ENCODE assay signal across 18 mouse cellular contexts in genomic region chr4:124818832-124819231, GRCm38 (mm10). TPM values are rescaled to one million over a fixed set of nuclear protein-coding genes. Genes with fewer than 3 reads are reported as not detected.
"Had no signal": no experiment of that assay in that cellular context is flagged by ENCODE, and none has a peak within 500 bp of the region (broad histone marks: within the 10 kb centered on the region; RNA-seq: fewer than 3 reads in every experiment).

No protein-coding gene starts in this region.

- H3K9ac ChIP-seq: lung, embryonic 14.5 days; midbrain, embryonic 12.5 days; neural tube, embryonic 13.5 days; neural tube, embryonic 15.5 days had no signal

- H3K4me3 ChIP-seq: midbrain, embryonic 10.5 days; midbrain, embryonic 12.5 days; myocyte; neural tube, embryonic 13.5 days; neural tube, embryonic 15.5 days had no signal

- H3K4me2 ChIP-seq: lung, embryonic 14.5 days; midbrain, embryonic 12.5 days; neural tube, embryonic 13.5 days; neural tube, embryonic 15.5 days had no signal

- H3K27ac ChIP-seq: midbrain, embryonic 10.5 days; midbrain, embryonic 12.5 days; neural tube, embryonic 13.5 days; neural tube, embryonic 15.5 days had no signal

- H3K9me3 ChIP-seq: midbrain, embryonic 10.5 days; midbrain, embryonic 12.5 days; neural tube, embryonic 13.5 days; neural tube, embryonic 15.5 days had no signal

- DNase-seq: lung, adult 18-20 months; lung, embryonic 14.5 days; lung, postnatal 10 days; lung, postnatal 4 days; midbrain, embryonic 14.5 days; right cerebral cortex, postnatal 14 days; spleen, adult 18-20 months; thymus, adult 18-20 months; thymus, postnatal 14 days; thymus, postnatal 36 days had no signal

- ATAC-seq: midbrain, embryonic 16.5 days had no signal

- H3K27me3 ChIP-seq: midbrain, embryonic 12.5 days; neural tube, embryonic 13.5 days; neural tube, embryonic 15.5 days had no signal

RNA-seq across cellular contexts. Expression of gene Maneal, which starts 43.1 kb away (rescaled TPM):
- total RNA-seq: megakaryocyte, adult 5-6 weeks; megakaryocyte-erythroid progenitor cell, adult 5-6 weeks had no signal
- polyA plus RNA-seq: myocyte had no signal
